Mouse (Mus musculus): ENCODE data around the gene Gm20517. TPM values are rescaled to one million over a fixed set of nuclear protein-coding genes. Genes with fewer than 3 reads are reported as not detected.

The Gm20517 gene
- polyA plus RNA-seq, 1 experiment = 0.64 TPM

DNA sequence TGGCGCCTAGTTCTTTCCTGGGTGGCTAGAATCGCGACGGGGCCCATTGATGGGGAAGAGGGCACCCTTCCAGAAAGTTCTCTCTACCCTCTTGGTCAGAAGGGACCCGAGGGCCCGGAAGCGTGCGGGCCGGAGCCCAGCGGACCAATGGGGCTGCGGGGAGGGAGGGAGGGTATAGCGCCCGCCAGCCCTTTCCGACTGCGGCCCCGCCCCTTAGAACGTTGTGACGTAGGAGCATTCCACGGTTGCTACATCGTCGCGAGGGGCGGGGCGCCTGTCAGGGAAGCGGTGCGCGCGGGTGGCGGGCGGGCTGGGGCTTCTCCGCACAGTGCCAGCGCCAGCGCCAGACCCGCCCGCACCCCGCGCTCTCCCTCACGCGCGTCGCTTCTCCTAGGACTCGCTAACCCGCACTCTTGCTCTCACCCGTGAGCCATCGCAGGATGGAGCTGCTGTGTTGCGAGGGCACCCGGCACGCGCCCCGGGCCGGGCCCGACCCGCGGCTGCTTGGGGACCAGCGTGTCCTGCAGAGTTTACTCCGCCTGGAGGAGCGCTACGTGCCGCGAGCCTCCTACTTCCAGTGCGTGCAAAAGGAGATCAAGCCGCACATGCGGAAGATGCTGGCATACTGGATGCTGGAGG, 18.1 kb upstream of the Gm20517 start:
- peaks cover 15% of the 10 kb centered on the region for H3K4me1 ChIP-seq (ENCODE audit: control insufficient read depth, insufficient read depth, low read length)
- peak overlapping the region; percentile 90 for H3K4me3 ChIP-seq (ENCODE audit: insufficient read depth, low read depth, low read length)
- H3K36me3 ChIP-seq (ENCODE audit: control insufficient read depth, insufficient read depth, low read length) = no peaks in the 10 kb centered on the region
- peak overlapping the region; percentile 76 for H3K27ac ChIP-seq (ENCODE audit: insufficient read depth, low read depth, low read length)
- WGBS = 1% methylated on average over 63 of the region's 63 CpGs
- peak; percentile 16 for TF ChIP-seq POLR2A (IDR thresholded peaks at IDR 0.05; ENCODE audit: low read depth, low read length)
- TF ChIP-seq CTCF (conservative IDR thresholded peaks at IDR 0.05; ENCODE audit: insufficient read depth, insufficient read length, low read depth, low read length) = no peak
- no peaks in the 10 kb centered on the region for H3K27me3 ChIP-seq (replicated peaks; ENCODE audit: control insufficient read depth, insufficient read depth, low read length)
- DNase-seq = peak; percentile 97

GRCm38 (mm10) chr17:47593854-47594182, 17.6 kb upstream of the Gm20517 start:
- no peak for TF ChIP-seq POLR2A (IDR thresholded peaks at IDR 0.05; ENCODE audit: low read depth, low read length)
- TF ChIP-seq CTCF (conservative IDR thresholded peaks at IDR 0.05; ENCODE audit: insufficient read depth, insufficient read length, low read depth, low read length) = no peak
- H3K4me1 ChIP-seq (ENCODE audit: control insufficient read depth, insufficient read depth, low read length) = peaks cover 15% of the 10 kb centered on the region
- peak overlapping the region; percentile 70 for H3K27ac ChIP-seq (ENCODE audit: insufficient read depth, low read depth, low read length)
- H3K36me3 ChIP-seq (ENCODE audit: control insufficient read depth, insufficient read depth, low read length) = no peaks in the 10 kb centered on the region
- no peak for DNase-seq
- H3K4me3 ChIP-seq (ENCODE audit: insufficient read depth, low read depth, low read length) = peak overlapping the region; percentile 90
- H3K27me3 ChIP-seq (replicated peaks; ENCODE audit: control insufficient read depth, insufficient read depth, low read length) = no peaks in the 10 kb centered on the region
- WGBS = under 1% methylated on average over 13 of the region's 13 CpGs

DNA sequence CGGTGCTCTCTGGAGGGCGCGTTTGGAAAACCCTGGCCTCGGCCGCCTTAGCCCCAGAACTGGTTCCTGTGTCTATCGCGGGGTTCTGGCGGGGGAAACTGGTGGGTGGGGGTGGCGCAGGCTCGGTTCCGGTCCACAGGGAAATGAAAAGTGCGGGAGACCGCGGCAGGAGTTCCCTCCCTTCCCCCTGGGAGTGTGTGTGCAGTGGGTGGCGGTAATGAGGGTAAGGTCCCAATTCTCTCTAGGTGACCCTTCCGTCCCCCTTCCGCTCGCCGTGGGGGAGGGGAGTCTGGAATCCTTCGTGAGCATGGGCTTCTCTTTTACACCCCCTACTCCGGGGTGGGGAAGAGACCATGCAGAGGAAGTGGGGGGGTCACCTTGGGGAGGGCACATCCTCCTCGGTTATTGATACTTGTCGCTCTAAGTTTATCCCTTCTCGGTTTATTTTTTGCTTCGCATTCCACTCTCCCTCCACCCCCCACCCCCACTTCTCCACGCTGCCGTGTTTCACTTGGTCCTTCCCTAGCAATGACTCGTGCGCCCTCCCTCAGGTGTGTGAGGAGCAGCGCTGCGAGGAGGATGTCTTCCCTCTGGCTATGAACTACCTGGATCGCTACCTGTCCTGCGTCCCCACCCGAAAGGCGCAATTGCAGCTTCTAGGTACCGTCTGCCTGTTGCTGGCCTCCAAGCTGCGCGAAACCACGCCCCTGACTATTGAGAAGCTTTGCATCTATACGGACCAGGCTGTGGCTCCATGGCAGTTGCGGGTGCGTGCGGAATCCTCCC, 17.0 kb upstream of the Gm20517 start:
- no peak for TF ChIP-seq CTCF (conservative IDR thresholded peaks at IDR 0.05; ENCODE audit: insufficient read depth, insufficient read length, low read depth, low read length)
- Histone ChIP-seq H3K27ac (ENCODE audit: insufficient read depth, low read depth, low read length) (peak overlapping the region; percentile 70), H3K27me3 (replicated peaks; ENCODE audit: control insufficient read depth, insufficient read depth, low read length) (no peaks in the 10 kb centered on the region), H3K36me3 (ENCODE audit: control insufficient read depth, insufficient read depth, low read length) (peaks cover 1% of the 10 kb centered on the region; the same call in 1 of the 2 replicates), H3K4me1 (ENCODE audit: control insufficient read depth, insufficient read depth, low read length) (peaks cover 15% of the 10 kb centered on the region), H3K4me3 (ENCODE audit: insufficient read depth, low read depth, low read length) (peak overlapping the region; percentile 90)
- WGBS = 1% methylated on average over 43 of the region's 43 CpGs
- DNase-seq = peak; percentile 60

DNA sequence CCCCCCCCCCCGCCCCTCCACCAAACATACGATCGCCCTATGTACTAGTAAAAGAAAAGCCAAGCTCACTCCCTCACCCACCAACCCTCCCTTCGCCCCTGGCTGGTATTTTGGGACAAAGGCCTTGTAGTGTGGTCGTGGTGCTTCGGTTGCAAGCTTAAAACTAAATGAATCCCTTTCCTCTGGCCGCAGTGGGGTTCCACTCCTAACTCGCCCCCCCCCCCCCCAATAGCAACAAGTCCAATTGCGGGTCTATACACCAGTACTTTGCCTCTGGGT, 16.5 kb upstream of the Gm20517 start:
- H3K36me3 ChIP-seq (ENCODE audit: control insufficient read depth, insufficient read depth, low read length) = peaks cover 1% of the 10 kb centered on the region; the same call in 1 of the 2 replicates
- peaks cover 15% of the 10 kb centered on the region for H3K4me1 ChIP-seq (ENCODE audit: control insufficient read depth, insufficient read depth, low read length)
- H3K4me3 ChIP-seq (ENCODE audit: insufficient read depth, low read depth, low read length) = peak overlapping the region; percentile 90; the same call in 1 of the 2 replicates
- no peaks in the 10 kb centered on the region for H3K27me3 ChIP-seq (replicated peaks; ENCODE audit: control insufficient read depth, insufficient read depth, low read length)
- 5% methylated on average over 9 of the region's 9 CpGs for WGBS
- no peak for TF ChIP-seq CTCF (conservative IDR thresholded peaks at IDR 0.05; ENCODE audit: insufficient read depth, insufficient read length, low read depth, low read length)
- no peak overlapping the region; the same call in 1 of the 2 replicates for H3K27ac ChIP-seq (ENCODE audit: insufficient read depth, low read depth, low read length)
- no peak for DNase-seq

DNA sequence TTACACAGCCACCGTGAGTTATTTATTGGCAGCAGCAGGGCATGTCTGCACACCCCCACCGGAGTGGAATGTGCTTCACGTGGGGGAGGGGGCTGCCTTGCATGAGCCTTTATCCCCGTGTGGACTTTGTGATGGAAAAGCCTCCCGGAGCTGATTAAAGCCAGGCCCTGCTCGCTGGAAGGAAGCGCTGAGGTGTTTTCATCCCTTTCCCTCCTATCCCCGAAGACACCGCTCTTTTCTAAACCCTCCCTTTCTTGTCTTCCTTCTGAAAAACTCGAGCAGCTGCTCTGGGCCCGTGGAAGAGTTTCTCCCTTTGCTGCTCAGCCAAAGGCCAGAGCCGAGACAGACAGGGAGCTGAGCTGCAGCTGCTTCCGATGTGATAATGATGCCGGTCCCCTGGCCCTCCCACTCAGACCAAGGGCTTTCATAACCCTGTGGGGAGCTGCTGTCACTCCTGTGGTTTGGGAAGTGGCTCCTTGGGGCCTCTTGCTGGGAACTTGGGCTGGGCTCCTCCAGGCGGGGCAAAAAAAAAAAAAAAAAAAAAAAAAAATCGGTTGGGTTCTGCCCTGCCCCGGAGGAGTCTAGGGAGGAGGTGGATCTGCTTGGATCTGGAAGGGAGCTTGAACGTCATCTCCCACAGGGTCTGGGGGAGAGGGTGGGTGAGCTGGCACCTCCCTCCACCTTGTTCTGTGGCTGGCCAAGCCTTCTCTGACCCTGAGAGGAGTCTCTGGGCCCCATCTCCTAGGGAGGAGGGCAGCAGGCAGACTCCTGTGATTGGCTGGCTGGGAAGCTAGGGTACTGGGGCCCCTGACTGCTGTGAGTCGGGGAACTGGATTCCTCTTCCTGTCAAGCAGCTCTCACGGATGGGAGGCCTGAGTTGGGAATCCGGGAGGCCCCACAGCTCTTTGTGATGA, 15.9 kb upstream of the Gm20517 start:
- 14% methylated on average over 21 of the region's 21 CpGs for WGBS
- DNase-seq = peak; percentile 76
- Histone ChIP-seq H3K27ac (ENCODE audit: insufficient read depth, low read depth, low read length) (peak overlapping the region; percentile 24; the same call in 1 of the 2 replicates), H3K36me3 (ENCODE audit: control insufficient read depth, insufficient read depth, low read length) (peaks cover 1% of the 10 kb centered on the region; the same call in 1 of the 2 replicates), H3K27me3 (replicated peaks; ENCODE audit: control insufficient read depth, insufficient read depth, low read length) (no peaks in the 10 kb centered on the region), H3K4me3 (ENCODE audit: insufficient read depth, low read depth, low read length) (peak overlapping the region; percentile 90), H3K4me1 (ENCODE audit: control insufficient read depth, insufficient read depth, low read length) (peaks cover 15% of the 10 kb centered on the region)
- TF ChIP-seq POLR2A (IDR thresholded peaks at IDR 0.05; ENCODE audit: low read depth, low read length) (no peak), CTCF (conservative IDR thresholded peaks at IDR 0.05; ENCODE audit: insufficient read depth, insufficient read length, low read depth, low read length) (no peak)

DNA sequence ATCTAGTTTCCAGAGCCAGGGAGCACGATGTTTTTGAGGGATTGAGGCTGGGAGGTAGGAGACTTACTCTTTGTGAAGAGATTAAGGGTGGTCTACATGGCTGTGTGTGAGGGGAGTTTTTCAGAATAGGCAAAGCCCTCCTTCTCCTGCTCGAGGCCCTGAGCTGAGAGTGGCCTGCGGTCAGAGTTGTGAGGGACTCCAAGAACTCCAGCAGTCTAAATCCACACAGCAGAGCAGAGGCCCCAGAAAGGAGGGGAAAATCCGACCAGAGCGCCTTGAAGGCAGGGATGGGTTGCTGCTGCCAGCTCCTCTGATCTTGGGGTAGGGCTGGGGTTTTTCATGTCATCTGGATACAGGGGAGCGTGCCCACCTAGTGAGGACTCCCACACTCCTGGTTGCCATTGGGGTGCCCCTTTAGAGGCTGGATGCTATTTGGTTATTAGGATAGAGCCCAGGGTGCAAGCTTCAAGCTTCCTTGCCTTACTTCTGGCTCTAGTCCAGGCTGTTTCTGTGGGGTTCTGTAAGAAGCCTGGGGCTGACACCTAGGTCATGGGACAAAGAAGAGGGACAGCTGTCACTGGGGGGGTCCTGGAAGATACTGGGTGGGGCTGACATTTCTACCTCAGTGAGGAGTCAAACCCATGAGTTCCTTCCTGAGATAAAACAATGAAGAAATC, 15.1 kb upstream of the Gm20517 start:
- no peak for DNase-seq
- Histone ChIP-seq H3K27ac (ENCODE audit: insufficient read depth, low read depth, low read length) (no peak overlapping the region), H3K36me3 (ENCODE audit: control insufficient read depth, insufficient read depth, low read length) (peaks cover 1% of the 10 kb centered on the region; the same call in 1 of the 2 replicates), H3K27me3 (replicated peaks; ENCODE audit: control insufficient read depth, insufficient read depth, low read length) (no peaks in the 10 kb centered on the region), H3K4me3 (ENCODE audit: insufficient read depth, low read depth, low read length) (no peak overlapping the region), H3K4me1 (ENCODE audit: control insufficient read depth, insufficient read depth, low read length) (peaks cover 15% of the 10 kb centered on the region)
- WGBS = 66% methylated on average over 6 of the region's 6 CpGs
- no peak for TF ChIP-seq CTCF (conservative IDR thresholded peaks at IDR 0.05; ENCODE audit: insufficient read depth, insufficient read length, low read depth, low read length)
- TF ChIP-seq POLR2A (IDR thresholded peaks at IDR 0.05; ENCODE audit: low read depth, low read length) = no peak
